Mouse (Mus musculus): ENCODE data around the gene Sft2d2. TPM values are rescaled to one million over a fixed set of nuclear protein-coding genes. Genes with fewer than 3 reads are reported as not detected.

Gene Sft2d2
- total and polyA plus RNA-seq, 3 experiments = 14.1 to 19.7 (median 14.9) TPM

DNA sequence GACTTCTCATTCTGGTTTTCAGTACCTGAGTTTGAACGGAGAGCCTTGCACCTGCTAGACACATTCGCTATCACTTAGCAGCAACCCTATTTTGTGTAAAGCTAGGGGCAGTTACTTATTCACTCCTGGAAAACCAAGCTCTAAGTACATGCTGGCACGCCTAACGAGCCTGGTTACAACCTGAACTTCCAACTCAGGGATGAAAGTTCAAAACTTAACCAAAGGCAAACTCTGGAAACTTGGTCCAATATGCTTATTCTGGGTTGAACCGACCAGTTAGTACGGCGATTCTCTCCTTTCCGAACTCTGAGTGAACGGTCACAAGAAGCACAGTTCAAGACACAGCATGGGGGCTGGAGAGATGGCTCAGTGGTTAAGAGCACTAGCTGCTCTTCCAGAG lies 35.3 kb upstream of the Sft2d2 start:
- H3K9ac ChIP-seq (ENCODE audit: low read depth, low read length) = no peak overlapping the region
- intact Hi-C loops (cut with DNase I) = no loop called here
- peaks cover 2% of the 10 kb centered on the region for H3K4me1 ChIP-seq (ENCODE audit: control insufficient read depth, insufficient read depth, low read length)
- no peak overlapping the region for H3K4me3 ChIP-seq
- H3K27me3 ChIP-seq (ENCODE audit: control insufficient read depth, insufficient read depth, low read length) = no peaks in the 10 kb centered on the region
- no peak overlapping the region for H3K27ac ChIP-seq
- no peak for DNase-seq
- TF ChIP-seq CTCF (IDR thresholded peaks at IDR 0.05) (no peak), EP300 (IDR thresholded peaks at IDR 0.05; ENCODE audit: insufficient read depth, low read depth, low read length) (no peak), POLR2A (IDR thresholded peaks at IDR 0.05; ENCODE audit: insufficient read depth, low read depth, low read length) (no peak)
- WGBS = 95% methylated on average over 9 of the region's 9 CpGs
- H3K36me3 ChIP-seq (ENCODE audit: control insufficient read depth, insufficient read depth, low read length) = peaks cover 4% of the 10 kb centered on the region
- H3K79me2 ChIP-seq (replicated peaks; ENCODE audit: control insufficient read depth, insufficient read depth, low read length) = peaks cover 3% of the 10 kb centered on the region; the same call in 1 of the 2 replicates

DNA sequence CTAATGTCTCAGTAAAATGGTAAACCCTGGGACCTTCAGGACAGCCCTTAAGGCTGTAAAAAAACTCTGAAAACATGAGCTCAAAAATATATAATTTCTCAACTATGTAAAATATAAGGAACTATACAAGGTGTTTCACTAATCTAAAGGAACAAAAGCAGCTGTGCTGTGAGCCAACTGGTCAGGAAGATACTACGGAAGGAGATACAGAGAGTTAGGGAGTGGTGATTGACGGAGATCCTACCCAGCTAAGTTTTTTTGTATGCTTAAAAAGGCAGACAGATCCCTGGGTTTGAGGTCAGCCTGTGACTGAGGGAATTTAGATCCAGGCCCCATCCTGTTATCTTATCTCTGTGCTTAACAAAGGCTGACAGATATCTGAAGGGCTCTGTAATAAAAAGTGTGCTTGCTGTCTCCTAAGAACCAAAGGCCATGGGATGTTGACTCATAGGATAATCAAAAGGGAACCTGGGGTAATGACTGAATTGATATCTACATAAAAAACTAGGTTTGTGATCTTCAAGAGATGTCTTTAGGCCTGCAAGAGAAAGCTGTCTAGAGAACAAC lies 22.9 kb upstream of the Sft2d2 start:
- Histone ChIP-seq H3K4me3 (no peak overlapping the region), H3K36me3 (ENCODE audit: control insufficient read depth, insufficient read depth, low read length) (peaks cover 9% of the 10 kb centered on the region), H3K9ac (ENCODE audit: low read depth, low read length) (no peak overlapping the region), H3K27me3 (ENCODE audit: control insufficient read depth, insufficient read depth, low read length) (no peaks in the 10 kb centered on the region), H3K79me2 (replicated peaks; ENCODE audit: control insufficient read depth, insufficient read depth, low read length) (no peaks in the 10 kb centered on the region; the same call in 1 of the 2 replicates), H3K27ac (no peak overlapping the region), H3K4me1 (ENCODE audit: control insufficient read depth, insufficient read depth, low read length) (no peaks in the 10 kb centered on the region)
- no peak for DNase-seq
- TF ChIP-seq EP300 (IDR thresholded peaks at IDR 0.05; ENCODE audit: insufficient read depth, low read depth, low read length) = no peak
- TF ChIP-seq CTCF (IDR thresholded peaks at IDR 0.05) = no peak
- no peak for TF ChIP-seq POLR2A (IDR thresholded peaks at IDR 0.05; ENCODE audit: insufficient read depth, low read depth, low read length)
- intact Hi-C loops (cut with DNase I) = no loop called here
- 80% methylated on average over 2 of the region's 2 CpGs for WGBS

DNA sequence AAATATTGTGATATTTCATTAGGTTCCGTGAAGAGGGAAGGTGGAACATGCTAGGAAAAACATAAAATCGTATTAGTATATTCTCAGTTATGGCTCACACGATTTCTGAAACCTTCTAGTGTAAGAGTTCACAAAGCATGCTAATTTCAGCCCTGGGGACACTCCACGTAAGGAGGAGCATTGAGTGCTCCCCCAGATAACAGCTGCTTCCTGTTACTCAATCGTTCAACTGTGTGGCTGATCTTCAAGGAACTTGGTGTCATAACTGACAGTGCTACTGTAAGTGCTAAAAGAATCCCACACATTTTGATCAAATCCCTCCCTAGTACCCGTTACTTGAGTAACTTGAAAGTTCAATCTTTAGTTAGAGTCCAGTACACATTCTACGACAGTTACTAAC lies 21.6 kb upstream of the Sft2d2 start:
- no peak for TF ChIP-seq CTCF (IDR thresholded peaks at IDR 0.05)
- no peak for TF ChIP-seq POLR2A (IDR thresholded peaks at IDR 0.05; ENCODE audit: insufficient read depth, low read depth, low read length)
- TF ChIP-seq EP300 (IDR thresholded peaks at IDR 0.05; ENCODE audit: insufficient read depth, low read depth, low read length) = no peak

DNA sequence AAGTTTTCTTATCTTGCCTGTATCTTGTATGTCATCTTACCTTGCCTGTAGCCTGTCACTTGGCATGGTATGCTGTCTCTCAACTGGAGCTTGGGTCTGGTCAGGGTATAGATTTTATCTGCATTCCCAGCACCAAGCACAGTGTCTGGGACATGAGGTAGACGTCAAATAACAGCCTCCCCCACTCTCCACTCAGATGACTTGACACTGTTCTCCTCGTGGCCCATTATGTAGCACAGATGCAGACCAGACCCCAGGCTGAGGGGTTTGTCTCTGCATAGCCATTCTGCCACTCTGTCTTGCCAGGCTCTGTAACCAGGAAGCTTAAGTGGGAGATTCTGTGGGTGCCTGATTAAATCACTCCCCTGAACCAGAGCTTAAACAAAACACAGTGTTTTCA lies 11.4 kb upstream of the Sft2d2 start:
- 21% methylated on average over 2 of the region's 2 CpGs for WGBS
- DNase-seq = no peak
- Histone ChIP-seq H3K36me3 (ENCODE audit: control insufficient read depth, insufficient read depth, low read length) (no peaks in the 10 kb centered on the region), H3K4me1 (ENCODE audit: control insufficient read depth, insufficient read depth, low read length) (no peaks in the 10 kb centered on the region), H3K9ac (ENCODE audit: low read depth, low read length) (no peak overlapping the region), H3K27ac (no peak overlapping the region), H3K27me3 (ENCODE audit: control insufficient read depth, insufficient read depth, low read length) (no peaks in the 10 kb centered on the region), H3K79me2 (replicated peaks; ENCODE audit: control insufficient read depth, insufficient read depth, low read length) (no peaks in the 10 kb centered on the region), H3K4me3 (no peak overlapping the region)
- intact Hi-C loops (cut with DNase I) = no loop called here
- TF ChIP-seq EP300 (IDR thresholded peaks at IDR 0.05; ENCODE audit: insufficient read depth, low read depth, low read length) (no peak), POLR2A (IDR thresholded peaks at IDR 0.05; ENCODE audit: insufficient read depth, low read depth, low read length) (no peak), CTCF (IDR thresholded peaks at IDR 0.05) (no peak)

More for the DNA sequence above, 21.6 kb upstream of the Sft2d2 start:
- no peaks in the 10 kb centered on the region for H3K27me3 ChIP-seq (ENCODE audit: control insufficient read depth, insufficient read depth, low read length)
- no peak overlapping the region for H3K4me3 ChIP-seq
- intact Hi-C loops (cut with DNase I) = no loop called here
- H3K36me3 ChIP-seq (ENCODE audit: control insufficient read depth, insufficient read depth, low read length) = peaks cover 7% of the 10 kb centered on the region
- H3K9ac ChIP-seq (ENCODE audit: low read depth, low read length) = no peak overlapping the region
- WGBS = 53% methylated on average over 7 of the region's 7 CpGs
- no peak for DNase-seq
- H3K27ac ChIP-seq = no peak overlapping the region
- no peaks in the 10 kb centered on the region for H3K4me1 ChIP-seq (ENCODE audit: control insufficient read depth, insufficient read depth, low read length)
- no peaks in the 10 kb centered on the region; the same call in 1 of the 2 replicates for H3K79me2 ChIP-seq (replicated peaks; ENCODE audit: control insufficient read depth, insufficient read depth, low read length)

DNA sequence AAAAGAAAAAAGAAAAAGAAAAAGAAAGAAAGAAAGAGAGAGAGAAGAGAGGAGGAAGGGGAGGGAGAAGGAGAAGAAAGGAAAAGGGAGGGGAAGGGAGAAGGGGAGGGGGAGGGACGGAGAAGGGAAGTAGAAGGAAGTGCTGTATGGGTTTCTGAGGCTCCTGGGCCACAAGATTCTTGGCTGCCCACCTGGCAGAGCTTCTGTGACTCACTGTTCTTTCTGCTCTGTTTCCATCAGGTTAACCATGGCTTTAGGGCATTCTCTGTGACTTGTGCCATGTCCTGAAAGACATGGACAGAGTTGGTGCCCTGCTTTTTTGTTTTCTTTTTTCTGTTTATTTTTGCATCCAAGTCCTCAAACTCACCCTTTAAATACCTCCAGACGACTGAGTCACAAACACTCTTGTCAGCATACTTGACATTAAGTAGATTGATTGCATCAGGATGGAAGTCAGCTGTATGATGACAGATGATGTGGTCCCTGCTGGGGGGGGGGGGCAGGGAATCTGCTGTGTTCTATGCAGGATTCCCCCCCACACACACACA lies 9.3 kb upstream of the Sft2d2 start:
- TF ChIP-seq POLR2A (IDR thresholded peaks at IDR 0.05; ENCODE audit: insufficient read depth, low read depth, low read length) (no peak), EP300 (IDR thresholded peaks at IDR 0.05; ENCODE audit: insufficient read depth, low read depth, low read length) (no peak), CTCF (IDR thresholded peaks at IDR 0.05) (no peak)
- Histone ChIP-seq H3K27me3 (ENCODE audit: control insufficient read depth, insufficient read depth, low read length) (no peaks in the 10 kb centered on the region), H3K9ac (ENCODE audit: low read depth, low read length) (no peak overlapping the region), H3K4me1 (ENCODE audit: control insufficient read depth, insufficient read depth, low read length) (no peaks in the 10 kb centered on the region), H3K79me2 (replicated peaks; ENCODE audit: control insufficient read depth, insufficient read depth, low read length) (no peaks in the 10 kb centered on the region), H3K36me3 (ENCODE audit: control insufficient read depth, insufficient read depth, low read length) (no peaks in the 10 kb centered on the region), H3K27ac (no peak overlapping the region), H3K4me3 (no peak overlapping the region)
- intact Hi-C loops (cut with DNase I) = no loop called here
- DNase-seq = no peak
- WGBS = 42% methylated on average over 2 of the region's 2 CpGs

DNA sequence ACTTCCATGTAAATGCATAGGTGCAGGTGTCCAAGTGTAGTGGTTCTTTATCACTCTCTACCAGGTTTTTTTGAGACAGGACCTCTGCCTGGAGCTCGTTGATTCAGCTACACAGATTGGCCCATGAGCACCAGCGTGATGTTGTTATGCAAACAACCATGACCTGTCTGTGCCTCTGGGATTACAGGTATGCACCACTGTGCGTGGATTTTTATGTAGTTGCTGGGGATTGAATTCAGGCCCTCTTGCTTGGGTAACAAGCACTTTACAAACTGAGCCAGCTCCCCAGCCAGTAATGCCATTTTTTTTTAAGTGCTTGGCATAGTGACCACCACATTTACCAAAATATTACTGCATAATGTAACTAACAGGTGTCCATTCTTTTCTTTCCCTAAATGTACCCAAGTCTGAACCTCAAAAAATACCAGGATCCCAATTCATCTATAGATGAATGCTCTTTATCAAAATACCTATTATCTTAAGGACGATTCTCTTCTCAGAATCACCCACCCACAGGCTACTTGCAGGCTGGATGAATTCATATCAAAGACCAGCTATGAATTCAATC lies 7.3 kb upstream of the Sft2d2 start:
- Histone ChIP-seq H3K27me3 (ENCODE audit: control insufficient read depth, insufficient read depth, low read length) (no peaks in the 10 kb centered on the region), H3K4me3 (no peak overlapping the region), H3K9ac (ENCODE audit: low read depth, low read length) (no peak overlapping the region), H3K27ac (no peak overlapping the region), H3K79me2 (replicated peaks; ENCODE audit: control insufficient read depth, insufficient read depth, low read length) (no peaks in the 10 kb centered on the region), H3K36me3 (ENCODE audit: control insufficient read depth, insufficient read depth, low read length) (no peaks in the 10 kb centered on the region), H3K4me1 (ENCODE audit: control insufficient read depth, insufficient read depth, low read length) (no peaks in the 10 kb centered on the region; the same call in 1 of the 2 replicates)
- DNase-seq = no peak
- intact Hi-C loops (cut with DNase I) = no loop called here
- WGBS = 74% methylated on average over 4 of the region's 4 CpGs
- TF ChIP-seq POLR2A (IDR thresholded peaks at IDR 0.05; ENCODE audit: insufficient read depth, low read depth, low read length) = no peak
- TF ChIP-seq EP300 (IDR thresholded peaks at IDR 0.05; ENCODE audit: insufficient read depth, low read depth, low read length) = no peak
- no peak for TF ChIP-seq CTCF (IDR thresholded peaks at IDR 0.05)

Data from heart, adult 2 months (tissue).